Mouse (Mus musculus) neural tube, embryonic 14.5 days (tissue): ENCODE data around the gene Aff3. TPM values are rescaled to one million over a fixed set of nuclear protein-coding genes. Genes with fewer than 3 reads are reported as not detected.
A peak's percentile ranks its signal among the peaks of the same experiment; 100 is the strongest.

Experiments used
- ATAC-seq: fragments of 200-750 bp; cut with Nextera tagmentation; 2 replicates; pipeline ENCODE4 v1.8.0; 2017; ENCODE audit warnings: low read depth, mild to moderate bottlenecking, moderate TSS enrichment, moderate library complexity
- H3K27ac ChIP-seq: fragments of 300-500 bp; sonication (generic); 2 replicates; pipeline ENCODE4 v1.5.1; 2014; ENCODE audit warnings: low read depth, mild to moderate bottlenecking, control low read depth, low read length, moderate library complexity, mixed read lengths
- H3K27me3 ChIP-seq: fragments of 300-500 bp; sonication (generic); 2 replicates; pipeline ENCODE4 v1.6.1; 2014; ENCODE audit warnings: low read length; ENCODE audit not compliant: control insufficient read depth, insufficient read depth
- H3K36me3 ChIP-seq: fragments of 300-500 bp; sonication (generic); 2 replicates; pipeline ENCODE4 v1.6.1; 2014; ENCODE audit warnings: low read length, mixed read lengths; ENCODE audit not compliant: control insufficient read depth, insufficient read depth
- H3K4me1 ChIP-seq: fragments of 300-500 bp; sonication (generic); 2 replicates; pipeline ENCODE4 v1.6.1; 2014; ENCODE audit warnings: low read length; ENCODE audit not compliant: control insufficient read depth, insufficient read depth
- H3K4me2 ChIP-seq: fragments of 300-500 bp; sonication (generic); 2 replicates; pipeline ENCODE4 v1.6.1; 2014; ENCODE audit warnings: mild to moderate bottlenecking, low read depth, low read length, control low read depth
- H3K4me3 ChIP-seq: fragments of 300-500 bp; sonication (generic); 2 replicates; pipeline ENCODE4 v1.5.1; 2014; ENCODE audit warnings: low read depth, low read length, control low read depth, mixed read lengths
- H3K9ac ChIP-seq: fragments of 300-500 bp; sonication (generic); replicated peaks from 2 replicates; pipeline ENCODE4 v1.6.1; 2014; ENCODE audit warnings: low read depth, mild to moderate bottlenecking, control low read depth, low read length, mixed read lengths
- H3K9me3 ChIP-seq: fragments of 300-500 bp; sonication (generic); 2 replicates; pipeline ENCODE4 v1.6.1; 2016; ENCODE audit warnings: low read length; ENCODE audit not compliant: control insufficient read depth
- WGBS: fragments of 180-500 bp; shearing (Covaris S2); extraction: QIAGEN DNeasy Blood & Tissue Kit; methylation state at CpG from one replicate; pipeline ENCODE4 v1.1.7; 2014; 5-methylcytosine and 5-hydroxymethylcytosine counted together
- polyA plus RNA-seq: library from polyadenylated mRNA; unstranded; fragments of >200 nt; fragmentation: Nextera tagmentation; extraction: Ambion mirVana; gene quantifications from 2 replicates; pipeline ENCODE4 v1.2.1, GENCODE M21; 2014

The Aff3 gene
- polyA plus RNA-seq, 1 experiment from 2014 or later: 26.6 TPM

DNA sequence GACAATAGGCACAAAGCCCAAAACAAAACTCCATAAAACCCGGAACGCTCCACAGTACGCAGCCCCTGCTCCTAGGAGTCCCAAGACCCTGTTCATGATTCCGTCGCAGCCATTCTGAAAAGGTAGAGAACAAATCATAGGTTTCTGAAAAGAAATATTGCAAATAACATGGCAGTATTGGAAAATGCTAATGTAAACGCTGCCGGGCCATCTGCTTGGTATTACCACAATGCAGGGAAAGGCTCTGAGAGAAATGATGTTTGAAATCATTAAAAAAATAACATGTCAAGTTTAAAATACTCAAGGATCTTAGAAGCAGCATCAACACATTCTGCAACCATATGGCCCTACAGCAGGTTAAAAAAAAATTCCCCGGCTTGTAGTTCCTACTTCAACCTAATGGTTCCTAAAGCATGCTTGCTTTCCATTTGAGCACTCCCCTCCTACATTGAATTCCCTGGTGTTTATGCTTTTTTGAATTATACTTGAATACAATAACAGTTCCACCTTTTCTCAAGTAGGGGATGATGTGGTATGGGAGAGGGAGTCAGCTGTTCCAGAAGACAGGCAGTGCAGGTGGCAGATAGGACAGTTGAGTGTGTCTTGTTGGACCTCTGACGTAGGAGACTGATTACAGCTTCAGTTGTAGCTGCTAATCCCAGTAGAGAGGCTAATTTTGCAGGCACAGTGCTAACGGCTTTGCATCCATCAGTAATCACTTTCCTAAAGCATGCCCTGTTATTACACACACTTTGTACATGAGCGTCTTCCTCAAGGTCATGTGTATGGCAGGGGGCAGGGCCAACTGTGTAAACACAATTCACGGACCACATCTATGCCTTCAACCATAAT is 246.3 kb downstream of the Aff3 start:
- Histone ChIP-seq H3K4me3 (no peak overlapping the region), H3K27ac (peak overlapping the region; percentile 49), H3K9ac (no peak overlapping the region), H3K9me3 (no peaks in the 10 kb centered on the region), H3K36me3 (no peaks in the 10 kb centered on the region), H3K4me2 (no peak overlapping the region; the same call in 1 of the 2 replicates), H3K4me1 (peaks cover 22% of the 10 kb centered on the region), H3K27me3 (no peaks in the 10 kb centered on the region)
- no peak for ATAC-seq
- WGBS: 40% methylated on average over 12 of the region's 12 CpGs

- Histone ChIP-seq H3K36me3 (no peaks in the 10 kb centered on the region), H3K9ac (no peak overlapping the region), H3K9me3 (no peaks in the 10 kb centered on the region), H3K27me3 (no peaks in the 10 kb centered on the region), H3K4me3 (no peak overlapping the region), H3K4me1 (peaks cover 22% of the 10 kb centered on the region), H3K27ac (peak overlapping the region; percentile 72), H3K4me2 (peak overlapping the region; percentile 12; the same call in 1 of the 2 replicates)
- WGBS: 22% methylated on average over 12 of the region's 12 CpGs
- ATAC-seq: peak; percentile 62; the same call in 1 of the 2 replicates
Observed at GRCm38 (mm10) chr1:38417196-38417595, 247.6 kb downstream of the Aff3 start.

- H3K27me3 ChIP-seq: no peaks in the 10 kb centered on the region
- no peak overlapping the region for H3K9ac ChIP-seq
- no peaks in the 10 kb centered on the region for H3K9me3 ChIP-seq
- no peak overlapping the region for H3K4me2 ChIP-seq
- no peak overlapping the region for H3K4me3 ChIP-seq
- no peak overlapping the region for H3K27ac ChIP-seq
- WGBS: 96% methylated on average over 6 of the region's 6 CpGs
- peaks cover 30% of the 10 kb centered on the region for H3K4me1 ChIP-seq
- no peaks in the 10 kb centered on the region for H3K36me3 ChIP-seq
- no peak for ATAC-seq
Observed at GRCm38 (mm10) chr1:38415511-38415910, 249.2 kb downstream of the Aff3 start.

DNA sequence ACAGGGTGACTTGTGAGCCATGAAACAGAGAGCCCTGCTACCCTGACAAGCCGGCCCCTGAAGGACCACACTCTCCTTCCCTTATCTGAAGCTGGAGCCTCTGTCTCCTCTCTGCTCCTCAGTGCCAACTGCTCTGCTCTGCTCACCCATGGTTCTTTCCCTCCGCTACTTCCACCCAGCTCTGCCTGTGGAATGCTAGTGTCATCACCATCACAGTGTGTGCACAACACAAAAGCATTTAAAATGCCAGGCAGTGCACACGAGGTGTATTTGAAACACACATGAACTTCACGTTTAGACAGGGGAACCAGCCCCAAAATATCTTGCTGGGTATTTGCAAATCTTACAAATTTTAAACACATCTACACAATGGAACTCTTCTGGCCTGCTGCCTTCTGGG is 253.6 kb downstream of the Aff3 start:
- H3K4me2 ChIP-seq: no peak overlapping the region
- H3K9me3 ChIP-seq: no peaks in the 10 kb centered on the region
- H3K4me1 ChIP-seq: peaks cover 21% of the 10 kb centered on the region
- H3K27ac ChIP-seq: no peak overlapping the region; the same call in 1 of the 2 replicates
- no peaks in the 10 kb centered on the region for H3K27me3 ChIP-seq
- no peak overlapping the region for H3K4me3 ChIP-seq
- ATAC-seq: no peak
- H3K36me3 ChIP-seq: no peaks in the 10 kb centered on the region
- no peak overlapping the region for H3K9ac ChIP-seq
- 60% methylated on average over 4 of the region's 4 CpGs for WGBS

GRCm38 (mm10) chr1:38410457-38410856 is 254.3 kb downstream of the Aff3 start:
- Histone ChIP-seq H3K4me3 (no peak overlapping the region), H3K27ac (peak overlapping the region; percentile 55), H3K4me1 (peaks cover 21% of the 10 kb centered on the region), H3K4me2 (no peak overlapping the region), H3K36me3 (no peaks in the 10 kb centered on the region), H3K9ac (no peak overlapping the region), H3K27me3 (no peaks in the 10 kb centered on the region), H3K9me3 (no peaks in the 10 kb centered on the region)
- ATAC-seq: peak; percentile 68
- WGBS: 8% methylated on average over 4 of the region's 4 CpGs

- 35% methylated on average over 3 of the region's 3 CpGs for WGBS
- H3K27me3 ChIP-seq: no peaks in the 10 kb centered on the region
- ATAC-seq: no peak
- H3K4me1 ChIP-seq: peaks cover 21% of the 10 kb centered on the region
- no peak overlapping the region for H3K4me2 ChIP-seq
- H3K9me3 ChIP-seq: no peaks in the 10 kb centered on the region
- no peak overlapping the region for H3K4me3 ChIP-seq
- H3K9ac ChIP-seq: no peak overlapping the region
- no peaks in the 10 kb centered on the region for H3K36me3 ChIP-seq
- no peak overlapping the region for H3K27ac ChIP-seq
Observed at GRCm38 (mm10) chr1:38408241-38408640, 256.5 kb downstream of the Aff3 start.

- H3K4me1 ChIP-seq: peaks cover 11% of the 10 kb centered on the region; the same call in 1 of the 2 replicates
- H3K27ac ChIP-seq: no peak overlapping the region
- H3K4me3 ChIP-seq: no peak overlapping the region
- H3K36me3 ChIP-seq: no peaks in the 10 kb centered on the region
- no peak overlapping the region for H3K4me2 ChIP-seq
- no peak for ATAC-seq
- H3K27me3 ChIP-seq: no peaks in the 10 kb centered on the region
- 88% methylated on average over 5 of the region's 5 CpGs for WGBS
- H3K9me3 ChIP-seq: no peaks in the 10 kb centered on the region
- no peak overlapping the region for H3K9ac ChIP-seq
Observed at GRCm38 (mm10) chr1:38403781-38404180, 261.0 kb downstream of the Aff3 start.

GRCm38 (mm10) chr1:38401856-38402255 is 262.9 kb downstream of the Aff3 start:
- Histone ChIP-seq H3K4me2 (no peak overlapping the region), H3K4me1 (peaks cover 4% of the 10 kb centered on the region; the same call in 1 of the 2 replicates), H3K36me3 (no peaks in the 10 kb centered on the region), H3K27ac (no peak overlapping the region), H3K9ac (no peak overlapping the region), H3K9me3 (no peaks in the 10 kb centered on the region), H3K4me3 (no peak overlapping the region), H3K27me3 (no peaks in the 10 kb centered on the region)
- peak; percentile 73; the same call in 1 of the 2 replicates for ATAC-seq
- WGBS: 24% methylated on average over 4 of the region's 4 CpGs

DNA sequence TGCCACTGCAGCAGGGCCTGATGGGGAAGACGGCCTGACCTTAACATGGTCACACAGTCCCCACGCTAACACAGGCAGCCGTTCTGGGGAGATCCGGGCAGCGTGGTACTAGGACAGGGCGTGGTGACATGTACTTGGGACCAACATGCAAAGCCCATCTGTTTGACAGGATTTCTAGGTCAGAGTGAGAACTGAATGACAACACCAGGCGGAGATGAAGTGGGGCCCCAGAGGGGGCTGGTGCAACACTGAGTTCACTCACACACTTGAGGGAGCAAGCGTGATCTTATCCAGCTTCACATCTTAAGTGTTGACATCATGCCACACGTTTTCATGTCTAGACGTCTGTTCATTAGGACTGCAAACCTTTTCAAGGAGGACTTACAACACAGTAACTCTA is 265.5 kb downstream of the Aff3 start:
- Histone ChIP-seq H3K9ac (no peak overlapping the region), H3K4me1 (peaks cover 12% of the 10 kb centered on the region; the same call in 1 of the 2 replicates), H3K4me2 (no peak overlapping the region), H3K36me3 (no peaks in the 10 kb centered on the region), H3K27ac (no peak overlapping the region), H3K27me3 (no peaks in the 10 kb centered on the region), H3K9me3 (no peaks in the 10 kb centered on the region), H3K4me3 (no peak overlapping the region)
- ATAC-seq: no peak
- WGBS: 96% methylated on average over 10 of the region's 10 CpGs
